Mouse (Mus musculus) CH12.LX (cell line): Measurements from ENCODE around the gene Vav1. TPM values are rescaled to one million over a fixed set of nuclear protein-coding genes. Genes with fewer than 3 reads are reported as not detected.

Experiments
- CHD2 ChIP-seq: IDR thresholded peaks from 2 replicates; pipeline ENCODE4 v1.6.1; 2011; ENCODE audit warnings: low read length, improper control_type of control experiment
- ELF1 ChIP-seq: IDR thresholded peaks from 2 replicates; pipeline ENCODE4 v1.6.1; 2014; ENCODE audit warnings: low read depth, mild to moderate bottlenecking, inconsistent platforms, low read length, improper control_type of control experiment
- ETS1 ChIP-seq: conservative IDR thresholded peaks from 2 replicates; pipeline ENCODE4 v1.6.1; 2012; ENCODE audit warnings: low read depth, mild to moderate bottlenecking, inconsistent platforms, low read length, improper control_type of control experiment, moderate library complexity
- JUND ChIP-seq: conservative IDR thresholded peaks from 2 replicates; pipeline ENCODE4 v1.6.1; 2011; ENCODE audit warnings: low read depth, low read length, improper control_type of control experiment
- MAFK ChIP-seq: IDR thresholded peaks from 2 replicates; pipeline ENCODE4 v1.6.1; 2011; ENCODE audit warnings: low read length, improper control_type of control experiment; ENCODE audit not compliant: insufficient replicate concordance
- MEF2A ChIP-seq: IDR thresholded peaks from 2 replicates; pipeline ENCODE4 v1.6.1; 2014; ENCODE audit warnings: low read depth, mild to moderate bottlenecking, inconsistent platforms, low read length, improper control_type of control experiment, borderline replicate concordance
- POLR2A ChIP-seq: IDR thresholded peaks from 2 replicates; pipeline ENCODE4 v1.6.1; 2011; ENCODE audit warnings: low read depth, mild to moderate bottlenecking, improper control_type of control experiment, low read length
- SMC3 ChIP-seq: IDR thresholded peaks from 2 replicates; pipeline ENCODE4 v1.6.1; 2011; ENCODE audit warnings: low read depth, low read length, improper control_type of control experiment
- TBP ChIP-seq: conservative IDR thresholded peaks from 2 replicates; pipeline ENCODE4 v1.6.1; 2011; ENCODE audit warnings: low read depth, low read length, improper control_type of control experiment
- ZC3H11A ChIP-seq: IDR thresholded peaks from 2 replicates; pipeline ENCODE4 v1.6.1; 2012; ENCODE audit warnings: low read depth, mild to moderate bottlenecking, inconsistent platforms, low read length, improper control_type of control experiment
- polyA plus RNA-seq: library from polyadenylated mRNA; unstranded; fragments of >175 nt; gene quantifications from 2 replicates; pipeline ENCODE4 v1.2.1, GENCODE M21; 2012; ENCODE audit warnings: low read depth; ENCODE audit not compliant: insufficient read length
- total RNA-seq, 2 experiments: library from RNA; depleted of rRNA; stranded (reverse); fragments of 300-350 nt in 1 of 2; fragments of >200 nt in 1 of 2; gene quantifications; 2 replicates each; pipeline ENCODE4 v1.2.3; 2012 to 2014

Vav1 gene
- total and polyA plus RNA-seq, 3 experiments, result 60.3 to 90.9 (median 84.3) TPM

DNA sequence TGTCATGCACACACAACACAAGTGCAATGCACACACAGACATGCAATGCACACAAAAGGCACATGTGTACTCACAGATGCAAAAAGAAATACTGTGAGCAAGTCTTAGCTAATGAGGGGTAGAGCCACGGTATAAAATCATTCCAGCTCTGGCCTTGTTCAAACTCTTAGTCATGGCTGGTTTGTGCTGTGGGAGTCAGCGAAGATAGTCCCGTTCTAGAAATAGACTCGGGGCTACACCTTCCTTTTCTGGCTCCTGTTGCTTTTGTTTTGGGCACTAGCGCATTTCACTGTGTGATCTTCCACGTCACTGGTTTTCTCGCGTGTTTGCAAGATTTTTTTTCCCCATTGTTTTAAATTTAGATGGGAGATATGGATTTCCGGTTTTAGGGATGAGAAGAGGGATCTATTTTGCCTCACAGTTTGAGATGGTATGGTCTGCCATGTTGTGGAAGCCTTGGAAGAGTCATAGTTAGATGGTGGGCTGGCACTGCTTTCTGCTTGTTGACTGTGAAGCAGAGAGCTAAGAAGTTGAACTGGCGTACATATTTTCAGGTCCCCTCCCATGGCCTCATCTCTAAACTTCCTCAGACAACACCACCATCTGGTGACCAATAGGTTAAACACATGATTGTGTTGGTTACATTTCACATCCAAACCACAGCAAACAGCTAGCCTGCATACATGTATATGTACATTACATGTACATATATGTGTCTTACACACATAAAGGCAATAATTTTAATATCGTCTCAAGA is 80.8 kb downstream of the Vav1 start (continued):
- TF ChIP-seq JUND (no peak), TBP (no peak), MAFK (no peak), ETS1 (no peak), ELF1 (peak; percentile 20; the same call in 1 of the 2 replicates), ZC3H11A (peak; percentile 9; the same call in 1 of the 2 replicates), MEF2A (no peak), POLR2A (no peak), SMC3 (peak; percentile 84), CHD2 (no peak)

Other genes with a start within 250 kb of the Vav1 start
- 98.7 and 102 TPM in 2 replicates for gene Khsrp, start 247.6 kb upstream of the Vav1 start, total RNA-seq (2012; rRNA removed)
- 23.5 and 25.1 TPM in 2 replicates for gene Khsrp, start 247.6 kb upstream of the Vav1 start, total RNA-seq (2014; rRNA removed)
- gene Khsrp, start 247.6 kb upstream of the Vav1 start, polyA plus RNA-seq, result 97.5 and 106 TPM in 2 replicates
- not detected in 2 replicates for gene Slc25a41, start 237.4 kb upstream of the Vav1 start, total RNA-seq (2012; rRNA removed)
- gene Slc25a41, start 237.4 kb upstream of the Vav1 start, total RNA-seq (2014; rRNA removed), result not detected in 2 replicates
- not detected in 2 replicates for gene Slc25a41, start 237.4 kb upstream of the Vav1 start, polyA plus RNA-seq
- 0.13 and 0.25 TPM in 2 replicates for gene Crb3, start 220.0 kb upstream of the Vav1 start, total RNA-seq (2012; rRNA removed)
- gene Crb3, start 220.0 kb upstream of the Vav1 start, total RNA-seq (2014; rRNA removed), result not detected in 2 replicates
- not detected in 2 replicates for gene Crb3, start 220.0 kb upstream of the Vav1 start, polyA plus RNA-seq
- 5.1 and 6.9 TPM in 2 replicates for gene Slc25a23, start 219.2 kb upstream of the Vav1 start, total RNA-seq (2012; rRNA removed)
- 1.4 and 2.2 TPM in 2 replicates for gene Slc25a23, start 219.2 kb upstream of the Vav1 start, total RNA-seq (2014; rRNA removed)
- 12.1 and 13.8 TPM in 2 replicates for gene Slc25a23, start 219.2 kb upstream of the Vav1 start, polyA plus RNA-seq
- gene Dennd1c, start 200.6 kb upstream of the Vav1 start, total RNA-seq (2012; rRNA removed), result 7.2 and 9.7 TPM in 2 replicates
- 6.8 and 7.1 TPM in 2 replicates for gene Dennd1c, start 200.6 kb upstream of the Vav1 start, total RNA-seq (2014; rRNA removed)
- gene Dennd1c, start 200.6 kb upstream of the Vav1 start, polyA plus RNA-seq, result 33.9 and 36.9 TPM in 2 replicates
- 0.42 and 0.89 TPM in 2 replicates for gene Tubb4a, start 191.3 kb upstream of the Vav1 start, total RNA-seq (2012; rRNA removed)
- 0.09 TPM in 1 of 2 replicates, not detected in the other for gene Tubb4a, start 191.3 kb upstream of the Vav1 start, total RNA-seq (2014; rRNA removed)
- gene Tubb4a, start 191.3 kb upstream of the Vav1 start, polyA plus RNA-seq, result 2.0 and 2.1 TPM in 2 replicates
- 252 and 321 TPM in 2 replicates for gene Tnfsf9, start 173.8 kb upstream of the Vav1 start, total RNA-seq (2012; rRNA removed)
- 106 and 123 TPM in 2 replicates for gene Tnfsf9, start 173.8 kb upstream of the Vav1 start, total RNA-seq (2014; rRNA removed)
- 129 and 137 TPM in 2 replicates for gene Tnfsf9, start 173.8 kb upstream of the Vav1 start, polyA plus RNA-seq
- 483 and 965 TPM in 2 replicates for gene Cd70, start 129.3 kb upstream of the Vav1 start, total RNA-seq (2012; rRNA removed)
- 261 and 321 TPM in 2 replicates for gene Cd70, start 129.3 kb upstream of the Vav1 start, total RNA-seq (2014; rRNA removed)
- gene Cd70, start 129.3 kb upstream of the Vav1 start, polyA plus RNA-seq, result 121 and 137 TPM in 2 replicates
- gene Tnfsf14, start 84.9 kb upstream of the Vav1 start, total RNA-seq (2012; rRNA removed), result 14.6 and 18.1 TPM in 2 replicates
- 13.6 and 15.4 TPM in 2 replicates for gene Tnfsf14, start 84.9 kb upstream of the Vav1 start, total RNA-seq (2014; rRNA removed)
- gene Tnfsf14, start 84.9 kb upstream of the Vav1 start, polyA plus RNA-seq, result 10.6 and 12.7 TPM in 2 replicates
- gene C3, start 51.0 kb upstream of the Vav1 start, total RNA-seq (2012; rRNA removed), result 2.5 and 5.4 TPM in 2 replicates
- 1.4 and 3.9 TPM in 2 replicates for gene C3, start 51.0 kb upstream of the Vav1 start, total RNA-seq (2014; rRNA removed)
- gene C3, start 51.0 kb upstream of the Vav1 start, polyA plus RNA-seq, result 1.2 and 1.5 TPM in 2 replicates
- 23.6 and 32.0 TPM in 2 replicates for gene Gpr108, start 30.7 kb upstream of the Vav1 start, total RNA-seq (2012; rRNA removed)
- 17.4 and 20.2 TPM in 2 replicates for gene Gpr108, start 30.7 kb upstream of the Vav1 start, total RNA-seq (2014; rRNA removed)
- gene Gpr108, start 30.7 kb upstream of the Vav1 start, polyA plus RNA-seq, result 25.0 and 26.0 TPM in 2 replicates
- gene Trip10, start 29.6 kb upstream of the Vav1 start, total RNA-seq (2012; rRNA removed), result 22.9 and 25.2 TPM in 2 replicates
- gene Trip10, start 29.6 kb upstream of the Vav1 start, total RNA-seq (2014; rRNA removed), result 21.5 and 22.1 TPM in 2 replicates
- 40.0 and 44.6 TPM in 2 replicates for gene Trip10, start 29.6 kb upstream of the Vav1 start, polyA plus RNA-seq
- 21.7 and 33.6 TPM in 2 replicates for gene Adgre1, start 79.6 kb downstream of the Vav1 start, total RNA-seq (2012; rRNA removed)
- 9.4 and 10.3 TPM in 2 replicates for gene Adgre1, start 79.6 kb downstream of the Vav1 start, total RNA-seq (2014; rRNA removed)
- 1.8 and 2.8 TPM in 2 replicates for gene Adgre1, start 79.6 kb downstream of the Vav1 start, polyA plus RNA-seq